Mouse (Mus musculus): ENCODE measurements around the gene Amph.

The Amph gene

GRCm38 (mm10) chr13:19027766-19028350, 79.9 kb downstream of the Amph start:
- H3K27me3 ChIP-seq (ENCODE audit: insufficient read depth, low read length): no peaks in the 10 kb centered on the region
- H3K4me1 ChIP-seq (replicated peaks; ENCODE audit: low read depth, low read length): no peaks in the 10 kb centered on the region; the same call in 1 of the 2 replicates
- H3K4me3 ChIP-seq (replicated peaks; ENCODE audit: low read length): no peak overlapping the region
- peaks cover 12% of the 10 kb centered on the region for H3K9me3 ChIP-seq (ENCODE audit: low read length)
- no peaks in the 10 kb centered on the region for H3K36me3 ChIP-seq (ENCODE audit: insufficient read depth, low read length)
- no peak for TF ChIP-seq NANOG (IDR thresholded peaks at IDR 0.05; ENCODE audit: borderline replicate concordance, low read length)
- no peak for TF ChIP-seq POU5F1 (IDR thresholded peaks at IDR 0.05; ENCODE audit: borderline replicate concordance, low read length)
- no peak for TF ChIP-seq CTCF (conservative IDR thresholded peaks at IDR 0.05; ENCODE audit: low read length)

- H3K4me3 ChIP-seq (replicated peaks; ENCODE audit: low read length): no peak overlapping the region
- peaks cover 6% of the 10 kb centered on the region for H3K9me3 ChIP-seq (ENCODE audit: low read length)
- TF ChIP-seq NANOG (IDR thresholded peaks at IDR 0.05; ENCODE audit: borderline replicate concordance, low read length) (no peak; the same call in 1 of the 2 replicates), CTCF (conservative IDR thresholded peaks at IDR 0.05; ENCODE audit: low read length) (no peak), POU5F1 (IDR thresholded peaks at IDR 0.05; ENCODE audit: borderline replicate concordance, low read length) (no peak)
- no peaks in the 10 kb centered on the region; the same call in 1 of the 2 replicates for H3K4me1 ChIP-seq (replicated peaks; ENCODE audit: low read depth, low read length)
- no peaks in the 10 kb centered on the region for H3K27me3 ChIP-seq (ENCODE audit: insufficient read depth, low read length)
- H3K36me3 ChIP-seq (ENCODE audit: insufficient read depth, low read length): no peaks in the 10 kb centered on the region
Observed at GRCm38 (mm10) chr13:19031916-19032688, 84.1 kb downstream of the Amph start.

- H3K4me3 ChIP-seq (replicated peaks; ENCODE audit: low read length): no peak overlapping the region
- no peaks in the 10 kb centered on the region for H3K4me1 ChIP-seq (replicated peaks; ENCODE audit: low read depth, low read length)
- H3K36me3 ChIP-seq (ENCODE audit: insufficient read depth, low read length): no peaks in the 10 kb centered on the region
- no peaks in the 10 kb centered on the region for H3K9me3 ChIP-seq (ENCODE audit: low read length)
- H3K27me3 ChIP-seq (ENCODE audit: insufficient read depth, low read length): no peaks in the 10 kb centered on the region
- no peak for TF ChIP-seq NANOG (IDR thresholded peaks at IDR 0.05; ENCODE audit: borderline replicate concordance, low read length)
- TF ChIP-seq CTCF (conservative IDR thresholded peaks at IDR 0.05; ENCODE audit: low read length): no peak
- no peak for TF ChIP-seq POU5F1 (IDR thresholded peaks at IDR 0.05; ENCODE audit: borderline replicate concordance, low read length)
Observed at GRCm38 (mm10) chr13:19052090-19052489, 104.1 kb downstream of the Amph start.

GRCm38 (mm10) chr13:19054504-19054903, 106.5 kb downstream of the Amph start:
- TF ChIP-seq NANOG (IDR thresholded peaks at IDR 0.05; ENCODE audit: borderline replicate concordance, low read length) (no peak), POU5F1 (IDR thresholded peaks at IDR 0.05; ENCODE audit: borderline replicate concordance, low read length) (no peak), CTCF (conservative IDR thresholded peaks at IDR 0.05; ENCODE audit: low read length) (no peak)
- Histone ChIP-seq H3K4me3 (replicated peaks; ENCODE audit: low read length) (no peak overlapping the region), H3K27me3 (ENCODE audit: insufficient read depth, low read length) (no peaks in the 10 kb centered on the region), H3K9me3 (ENCODE audit: low read length) (no peaks in the 10 kb centered on the region), H3K4me1 (replicated peaks; ENCODE audit: low read depth, low read length) (no peaks in the 10 kb centered on the region), H3K36me3 (ENCODE audit: insufficient read depth, low read length) (no peaks in the 10 kb centered on the region)

- Histone ChIP-seq H3K36me3 (ENCODE audit: insufficient read depth, low read length) (no peaks in the 10 kb centered on the region), H3K27me3 (ENCODE audit: insufficient read depth, low read length) (no peaks in the 10 kb centered on the region), H3K9me3 (ENCODE audit: low read length) (no peaks in the 10 kb centered on the region), H3K4me1 (replicated peaks; ENCODE audit: low read depth, low read length) (no peaks in the 10 kb centered on the region), H3K4me3 (replicated peaks; ENCODE audit: low read length) (no peak overlapping the region)
- TF ChIP-seq POU5F1 (IDR thresholded peaks at IDR 0.05; ENCODE audit: borderline replicate concordance, low read length) (no peak), CTCF (conservative IDR thresholded peaks at IDR 0.05; ENCODE audit: low read length) (no peak), NANOG (IDR thresholded peaks at IDR 0.05; ENCODE audit: borderline replicate concordance, low read length) (no peak)
Observed at GRCm38 (mm10) chr13:19072261-19072660, 124.3 kb downstream of the Amph start.

- TF ChIP-seq NANOG (IDR thresholded peaks at IDR 0.05; ENCODE audit: borderline replicate concordance, low read length): no peak
- no peak for TF ChIP-seq POU5F1 (IDR thresholded peaks at IDR 0.05; ENCODE audit: borderline replicate concordance, low read length)
- TF ChIP-seq CTCF (conservative IDR thresholded peaks at IDR 0.05; ENCODE audit: low read length): no peak
- H3K4me3 ChIP-seq (replicated peaks; ENCODE audit: low read length): no peak overlapping the region
- no peaks in the 10 kb centered on the region for H3K36me3 ChIP-seq (ENCODE audit: insufficient read depth, low read length)
- H3K4me1 ChIP-seq (replicated peaks; ENCODE audit: low read depth, low read length): no peaks in the 10 kb centered on the region
- no peaks in the 10 kb centered on the region for H3K27me3 ChIP-seq (ENCODE audit: insufficient read depth, low read length)
- no peaks in the 10 kb centered on the region for H3K9me3 ChIP-seq (ENCODE audit: low read length)
Observed at GRCm38 (mm10) chr13:19077427-19077826, 129.4 kb downstream of the Amph start.

- H3K4me1 ChIP-seq (replicated peaks; ENCODE audit: low read depth, low read length): no peaks in the 10 kb centered on the region
- no peaks in the 10 kb centered on the region for H3K9me3 ChIP-seq (ENCODE audit: low read length)
- no peak overlapping the region for H3K4me3 ChIP-seq (replicated peaks; ENCODE audit: low read length)
- no peaks in the 10 kb centered on the region for H3K36me3 ChIP-seq (ENCODE audit: insufficient read depth, low read length)
- TF ChIP-seq POU5F1 (IDR thresholded peaks at IDR 0.05; ENCODE audit: borderline replicate concordance, low read length) (no peak), NANOG (IDR thresholded peaks at IDR 0.05; ENCODE audit: borderline replicate concordance, low read length) (no peak), CTCF (conservative IDR thresholded peaks at IDR 0.05; ENCODE audit: low read length) (no peak)
- no peaks in the 10 kb centered on the region for H3K27me3 ChIP-seq (ENCODE audit: insufficient read depth, low read length)
Observed at GRCm38 (mm10) chr13:19081932-19082331, 133.9 kb downstream of the Amph start.

- Histone ChIP-seq H3K4me3 (replicated peaks; ENCODE audit: low read length) (no peak overlapping the region), H3K9me3 (ENCODE audit: low read length) (no peaks in the 10 kb centered on the region), H3K36me3 (ENCODE audit: insufficient read depth, low read length) (no peaks in the 10 kb centered on the region), H3K27me3 (ENCODE audit: insufficient read depth, low read length) (no peaks in the 10 kb centered on the region), H3K4me1 (replicated peaks; ENCODE audit: low read depth, low read length) (no peaks in the 10 kb centered on the region)
- no peak for TF ChIP-seq POU5F1 (IDR thresholded peaks at IDR 0.05; ENCODE audit: borderline replicate concordance, low read length)
- TF ChIP-seq NANOG (IDR thresholded peaks at IDR 0.05; ENCODE audit: borderline replicate concordance, low read length): no peak
- TF ChIP-seq CTCF (conservative IDR thresholded peaks at IDR 0.05; ENCODE audit: low read length): no peak
Observed at GRCm38 (mm10) chr13:19094571-19094970, 146.6 kb downstream of the Amph start.

Measured in E14TG2a.4 (cell line).